Mouse (Mus musculus): ENCODE data around the gene Cidec. TPM values are rescaled to one million over a fixed set of nuclear protein-coding genes. Genes with fewer than 3 reads are reported as not detected.

The Cidec gene
- total RNA-seq (2021): not detected

DNA sequence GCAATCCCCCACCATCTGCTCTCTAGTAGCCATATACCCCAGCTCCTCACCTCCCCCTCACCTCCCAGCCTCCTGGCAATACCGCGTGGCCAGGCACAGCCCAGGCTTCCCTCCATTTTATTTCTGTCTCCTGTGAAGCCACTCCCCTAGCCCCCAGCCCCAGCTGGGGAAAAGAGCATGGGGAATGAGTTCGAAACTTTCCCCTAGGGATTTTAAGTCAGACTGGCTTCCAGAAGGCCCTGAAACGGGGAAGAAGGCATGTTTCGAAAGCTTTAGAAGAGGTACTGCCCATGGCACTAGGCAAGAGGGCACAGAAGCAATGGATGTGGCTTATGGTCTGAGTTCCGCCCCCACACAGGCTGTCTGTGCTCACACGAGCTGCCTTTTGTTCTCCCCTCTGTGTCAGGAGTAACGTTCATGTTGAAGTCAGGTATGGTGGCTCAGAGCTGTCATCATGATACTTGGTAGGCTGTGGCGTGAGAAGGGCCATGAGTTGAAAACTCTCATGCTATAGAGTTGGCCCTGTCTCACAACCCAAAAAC is at the start of gene Cidec:
Gene Cidec, minus strand, starts transcription at position 97 of the 542 bp plus-strand sequence.
- intact Hi-C loops (cut with DNase I): no loop called here
- no peak for DNase-seq

DNA sequence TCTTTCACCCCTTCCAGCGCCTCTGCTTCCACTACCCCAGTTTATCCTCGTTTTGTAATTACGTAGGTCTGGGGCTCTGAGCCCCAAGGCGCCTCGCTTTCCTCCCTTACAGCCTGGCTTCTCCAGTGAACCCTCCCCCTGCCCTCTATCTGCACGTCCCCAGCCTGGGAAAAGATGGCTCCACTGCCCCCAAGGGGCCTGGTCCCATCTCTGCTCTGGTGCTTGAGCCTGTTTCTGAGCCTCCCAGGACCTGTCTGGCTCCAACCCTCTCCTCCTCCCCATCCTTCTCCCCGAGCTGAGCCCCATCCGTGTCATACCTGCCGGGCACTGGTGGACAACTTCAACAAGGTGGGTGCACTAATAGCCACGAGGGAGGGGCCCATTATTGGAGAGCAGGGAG is 48.2 kb upstream of the Cidec start:
- intact Hi-C loops (cut with DNase I): no loop called here
- peak; percentile 53 for DNase-seq

GRCm38 (mm10) chr6:113483100-113483615 is 47.6 kb upstream of the Cidec start, which contains the start of gene Creld1:
TSS of gene Creld1 (plus strand) at chr6:113483297.
- peak; percentile 95 for DNase-seq
- intact Hi-C loops (cut with DNase I): no loop called here

- intact Hi-C loops (cut with DNase I): no loop called here
- no peak for DNase-seq
These were observed 47.0 kb upstream of the Cidec start for GRCm38 (mm10) chr6:113482477-113483099.

- DNase-seq: no peak
- intact Hi-C loops (cut with DNase I): no loop called here
These were observed 45.2 kb upstream of the Cidec start for GRCm38 (mm10) chr6:113480555-113481373.

GRCm38 (mm10) chr6:113478906-113479305 is 43.3 kb upstream of the Cidec start:
- intact Hi-C loops (cut with DNase I): no loop called here
- no peak for DNase-seq

GRCm38 (mm10) chr6:113477353-113477752 is 41.8 kb upstream of the Cidec start:
- intact Hi-C loops (cut with DNase I): no loop called here
- no peak for DNase-seq

DNA sequence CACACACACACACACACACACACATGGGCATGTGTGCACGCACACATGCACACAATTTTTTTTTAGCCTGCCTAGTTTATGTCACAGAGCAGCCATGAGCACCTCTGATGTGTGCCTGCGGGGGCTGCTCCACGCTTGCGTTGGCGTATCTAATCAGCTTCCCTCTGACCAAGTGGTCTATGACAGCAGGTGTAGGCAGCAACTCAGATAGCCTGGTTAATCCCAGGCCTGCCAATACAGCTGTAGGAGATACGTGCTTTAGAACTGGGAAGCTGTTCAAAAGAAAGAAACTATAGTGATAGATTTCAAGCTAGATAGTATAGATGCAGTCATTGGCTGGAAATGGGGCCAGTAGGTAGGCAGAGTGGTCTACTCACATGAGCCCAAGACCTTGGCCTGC is 38.2 kb upstream of the Cidec start:
- DNase-seq: no peak
- intact Hi-C loops (cut with DNase I): no loop called here

GRCm38 (mm10) chr6:113473246-113473645 is 37.7 kb upstream of the Cidec start:
- DNase-seq: no peak
- intact Hi-C loops (cut with DNase I): no loop called here

DNA sequence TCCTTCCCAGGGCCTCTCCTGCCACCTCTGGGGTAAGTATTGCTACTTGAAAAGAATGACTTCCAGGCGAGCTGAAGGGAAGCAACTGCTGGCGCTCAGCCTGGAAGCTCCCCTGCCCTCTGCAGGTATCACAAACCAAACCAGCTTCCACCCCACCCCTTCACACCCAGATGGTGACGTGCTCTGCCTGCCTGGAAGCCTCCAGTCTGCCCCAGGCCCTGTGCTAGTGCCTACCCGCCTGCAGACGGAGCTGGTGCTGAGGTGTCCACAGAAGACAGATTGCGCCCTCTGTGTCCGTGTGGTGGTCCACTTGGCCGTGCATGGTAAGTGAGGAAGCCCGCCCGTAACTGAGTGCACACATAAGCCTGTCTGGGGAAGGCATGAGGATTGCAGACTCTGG is 36.5 kb upstream of the Cidec start:
- no peak for DNase-seq
- intact Hi-C loops (cut with DNase I): no loop called here

- intact Hi-C loops (cut with DNase I): no loop called here
- DNase-seq: no peak
These were observed 35.9 kb upstream of the Cidec start, which contains the start of gene Il17rc for GRCm38 (mm10) chr6:113471297-113471936. TSS of gene Il17rc (plus strand) at chr6:113471427.

- intact Hi-C loops (cut with DNase I): no loop called here
- peak; percentile 80 for DNase-seq
These were observed 33.9 kb upstream of the Cidec start for GRCm38 (mm10) chr6:113469432-113469831.

- intact Hi-C loops (cut with DNase I): no loop called here
- peak; percentile 69 for DNase-seq
These were observed 33.5 kb upstream of the Cidec start for GRCm38 (mm10) chr6:113469021-113469420.

GRCm38 (mm10) chr6:113468512-113468911 is 33.0 kb upstream of the Cidec start:
- DNase-seq: no peak
- intact Hi-C loops (cut with DNase I): no loop called here

GRCm38 (mm10) chr6:113465602-113466001 is 30.0 kb upstream of the Cidec start:
- DNase-seq: peak; percentile 76
- intact Hi-C loops (cut with DNase I): no loop called here

DNA sequence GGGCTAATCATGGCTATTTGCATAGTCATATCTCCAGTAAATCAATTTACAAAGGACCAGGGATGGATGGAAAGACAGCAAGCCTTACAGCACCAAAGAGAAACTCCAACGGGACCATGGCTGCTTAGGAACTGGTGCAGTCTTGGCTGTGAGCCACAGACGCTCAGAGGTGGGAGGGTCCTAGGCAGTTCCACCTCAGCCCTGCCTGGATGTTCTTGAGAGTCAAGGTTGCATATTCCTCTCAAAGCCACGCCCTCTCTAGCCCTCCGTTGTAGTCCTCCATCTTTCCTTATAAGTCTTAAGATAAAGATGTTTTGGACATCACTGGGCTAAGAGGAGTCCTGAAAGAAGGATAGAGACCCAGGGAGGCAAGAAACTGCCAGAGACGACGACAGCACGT is 28.5 kb upstream of the Cidec start:
- intact Hi-C loops (cut with DNase I): no loop called here
- DNase-seq: no peak

GRCm38 (mm10) chr6:113458635-113459034 is 23.1 kb upstream of the Cidec start:
- no peak for DNase-seq
- intact Hi-C loops (cut with DNase I): no loop called here

DNA sequence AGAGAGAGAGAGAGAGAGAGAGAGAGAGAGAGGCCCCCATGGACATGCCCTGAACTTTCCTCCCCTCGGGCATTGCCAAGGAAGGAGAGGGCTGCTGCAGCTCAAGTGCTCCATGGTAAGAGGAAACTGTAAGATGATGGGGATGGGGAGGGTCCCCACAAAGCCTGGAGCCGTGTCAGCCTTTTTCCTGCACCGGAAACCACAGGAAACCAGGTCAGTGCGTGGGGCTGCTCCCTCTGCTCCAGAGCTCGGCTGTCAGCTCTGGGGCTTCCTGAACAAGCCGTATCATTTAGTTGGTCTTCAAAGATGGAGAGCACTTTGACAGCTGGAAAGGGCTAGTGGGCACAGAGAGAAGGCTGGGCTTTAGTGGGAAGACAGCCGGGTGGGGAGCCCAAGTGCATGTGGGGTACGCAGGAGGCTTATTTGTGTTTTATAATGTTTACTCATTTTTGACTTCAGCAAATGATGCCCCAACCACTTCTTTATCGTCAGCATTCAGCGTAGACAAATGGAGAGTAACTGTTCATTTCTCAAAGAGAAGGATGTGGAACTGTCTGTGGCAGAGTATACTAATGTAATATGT is 22.5 kb upstream of the Cidec start, which contains the start of gene Il17re:
Gene Il17re, plus strand, starts transcription at position 533 of the 583 bp plus-strand sequence.
- intact Hi-C loops (cut with DNase I): no loop called here

GRCm38 (mm10) chr6:113455007-113455406 is 19.4 kb upstream of the Cidec start:
- intact Hi-C loops (cut with DNase I): no loop called here
- DNase-seq: no peak

More for the DNA sequence above, 22.5 kb upstream of the Cidec start, which contains the start of gene Il17re:
- no peak for DNase-seq

- intact Hi-C loops (cut with DNase I): no loop called here
- peak; percentile 63 for DNase-seq
These were observed 16.3 kb upstream of the Cidec start for GRCm38 (mm10) chr6:113451839-113452238.

- peak; percentile 67 for DNase-seq
- intact Hi-C loops (cut with DNase I): no loop called here
These were observed 12.1 kb upstream of the Cidec start for GRCm38 (mm10) chr6:113447639-113448038.
